Mouse (Mus musculus): ENCODE measurements around the gene Dnah2. TPM values are rescaled to one million over a fixed set of nuclear protein-coding genes. Genes with fewer than 3 reads are reported as not detected.

Dnah2 gene
- total and polyA plus RNA-seq, 3 experiments = under 0.01 to 0.03 TPM; not detected in 1

GRCm38 (mm10) chr11:69499140-69499539, 49.8 kb downstream of the Dnah2 start:
- DNase-seq (ENCODE audit: extremely low read depth) = no peak
- dilution Hi-C loops (cut with MboI; ENCODE audit: extremely low pct_ligation_motif_present, extremely low pct_unique_long_range_greater_than_20kb, low sequenced_read_pairs) = no loop called here
- Histone ChIP-seq H3K79me2 (replicated peaks; ENCODE audit: control insufficient read depth, extremely low read depth, insufficient read depth, poor library complexity, severe bottlenecking) (no peaks in the 10 kb centered on the region), H3K9me3 (replicated peaks; ENCODE audit: low read length) (no peaks in the 10 kb centered on the region), H3K4me1 (ENCODE audit: control insufficient read depth in 1 of 2, insufficient read depth in 2 of 2) (no peaks in the 10 kb centered on the region), H3K27me3 (replicated peaks) (peaks cover 34% of the 10 kb centered on the region), H3K9ac (ENCODE audit: insufficient read depth, low read depth) (no peak overlapping the region), H3K36me3 (replicated peaks in 1 of 2; ENCODE audit: control insufficient read depth in 1 of 2, insufficient read depth in 1 of 2, low read length in 1 of 2) (no peaks in the 10 kb centered on the region), H3K4me2 (ENCODE audit: insufficient read depth, low read depth, poor library complexity, severe bottlenecking) (no peak overlapping the region), H3K4me3 (replicated peaks in 1 of 3; ENCODE audit: low read depth in 2 of 3, low read length in 2 of 3, poor library complexity in 1 of 3) (no peak overlapping the region), H3K27ac (ENCODE audit: insufficient read depth, low read depth) (no peak overlapping the region)
- in situ Hi-C loops (cut with MboI; ENCODE audit: low pct_ligation_motif_present, low pct_unique_long_range_greater_than_20kb, low sequenced_read_pairs) = no loop called here
- no peak for TF ChIP-seq HCFC1 (IDR thresholded peaks at IDR 0.05; ENCODE audit: low read depth, low read length)
- TF ChIP-seq NELFE (IDR thresholded peaks at IDR 0.05; ENCODE audit: low read depth, low read length) = no peak
- no peak for TF ChIP-seq MEF2A (IDR thresholded peaks at IDR 0.05; ENCODE audit: borderline replicate concordance, low read depth, low read length)
- no peak for TF ChIP-seq ZNF384 (IDR thresholded peaks at IDR 0.05; ENCODE audit: low read depth, low read length)
- no peak for TF ChIP-seq POLR2AphosphoS2 (IDR thresholded peaks at IDR 0.05; ENCODE audit: low read depth, low read length)
- TF ChIP-seq KAT2A (IDR thresholded peaks at IDR 0.05; ENCODE audit: insufficient replicate concordance, low read length) = no peak
- TF ChIP-seq MAFK (IDR thresholded peaks at IDR 0.05; ENCODE audit: insufficient replicate concordance, low read length) = no peak
- TF ChIP-seq MYC (IDR thresholded peaks at IDR 0.05; ENCODE audit: low read depth, low read length) = no peak
- no peak for TF ChIP-seq GABPA (IDR thresholded peaks at IDR 0.05; ENCODE audit: insufficient replicate concordance, low read depth, low read length)
- TF ChIP-seq MAZ (IDR thresholded peaks at IDR 0.05; ENCODE audit: low read depth, low read length) = no peak
- no peak for TF ChIP-seq UBTF (IDR thresholded peaks at IDR 0.05; ENCODE audit: low read depth, low read length)
- no peak for TF ChIP-seq JUN (IDR thresholded peaks at IDR 0.05; ENCODE audit: insufficient read depth, low read depth, low read length)
- no peak for TF ChIP-seq PAX5 (IDR thresholded peaks at IDR 0.05; ENCODE audit: low read length)
- no peak for TF ChIP-seq MAX (IDR thresholded peaks at IDR 0.05; ENCODE audit: low read length)

GRCm38 (mm10) chr11:69491711-69492110, 57.2 kb downstream of the Dnah2 start:
- no peaks in the 10 kb centered on the region for H3K79me2 ChIP-seq (replicated peaks; ENCODE audit: control insufficient read depth, extremely low read depth, insufficient read depth, poor library complexity, severe bottlenecking)
- no peak overlapping the region for H3K9ac ChIP-seq (ENCODE audit: insufficient read depth, low read depth)
- in situ Hi-C loops (cut with MboI; ENCODE audit: low pct_ligation_motif_present, low pct_unique_long_range_greater_than_20kb, low sequenced_read_pairs) = no loop called here
- H3K9me3 ChIP-seq (replicated peaks; ENCODE audit: low read length) = peaks cover 5% of the 10 kb centered on the region
- H3K27ac ChIP-seq (ENCODE audit: insufficient read depth, low read depth) = no peak overlapping the region
- no peak overlapping the region for H3K4me2 ChIP-seq (ENCODE audit: insufficient read depth, low read depth, poor library complexity, severe bottlenecking)
- H3K4me1 ChIP-seq (ENCODE audit: control insufficient read depth in 1 of 2, insufficient read depth in 2 of 2) = peaks cover 0 to 7% of the 10 kb centered on the region in 2 experiments; a peak in 2 of 4 replicates
- dilution Hi-C loops (cut with MboI; ENCODE audit: extremely low pct_ligation_motif_present, extremely low pct_unique_long_range_greater_than_20kb, low sequenced_read_pairs) = no loop called here
- TF ChIP-seq ZKSCAN1 (IDR thresholded peaks at IDR 0.05; ENCODE audit: borderline replicate concordance, low read depth, low read length) (no peak), BHLHE40 (IDR thresholded peaks at IDR 0.05; ENCODE audit: low read depth, low read length) (no peak), RCOR1 (conservative IDR thresholded peaks at IDR 0.05; ENCODE audit: low read depth, low read length) (no peak), MXI1 (IDR thresholded peaks at IDR 0.05; ENCODE audit: low read depth, low read length) (no peak), ZC3H11A (IDR thresholded peaks at IDR 0.05; ENCODE audit: low read depth, low read length) (no peak), CHD2 (IDR thresholded peaks at IDR 0.05; ENCODE audit: low read length) (no peak)
- H3K4me3 ChIP-seq (replicated peaks in 1 of 3; ENCODE audit: low read depth in 2 of 3, low read length in 2 of 3, poor library complexity in 1 of 3) = no peak overlapping the region
- H3K36me3 ChIP-seq (replicated peaks in 1 of 2; ENCODE audit: control insufficient read depth in 1 of 2, insufficient read depth in 1 of 2, low read length in 1 of 2) = no peaks in the 10 kb centered on the region
- DNase-seq (ENCODE audit: extremely low read depth) = no peak
- peaks cover 3% of the 10 kb centered on the region for H3K27me3 ChIP-seq (replicated peaks)
